Mouse (Mus musculus): ENCODE results near the gene Ensa. TPM values are rescaled to one million over a fixed set of nuclear protein-coding genes. Genes with fewer than 3 reads are reported as not detected.
"Not testable (repeated sequence)": the region's sequence is repeated elsewhere in the genome, so short reads cannot be mapped to it uniquely, and the experiment has no call there.

The Ensa gene
- polyA plus RNA-seq, 1 experiment from 2014 or later, result 61.6 TPM

GRCm38 (mm10) chr3:95666124-95666844, 41.5 kb downstream of the Ensa start:
- Histone ChIP-seq H3K4me2 (ENCODE audit: low read depth, low read length) (no peak overlapping the region), H3K27ac (ENCODE audit: low read length) (peak overlapping the region; percentile 97), H3K36me3 (ENCODE audit: control insufficient read depth, insufficient read depth, low read length) (peaks cover 23% of the 10 kb centered on the region), H3K27me3 (ENCODE audit: control insufficient read depth, insufficient read depth, low read depth, low read length) (no peaks in the 10 kb centered on the region), H3K9ac (ENCODE audit: low read length) (no peak overlapping the region), H3K4me1 (replicated peaks; ENCODE audit: control insufficient read depth, insufficient read depth, low read length) (peaks cover 56% of the 10 kb centered on the region), H3K9me3 (ENCODE audit: control insufficient read depth, low read length) (no peaks in the 10 kb centered on the region), H3K4me3 (ENCODE audit: low read length) (no peak overlapping the region)
- 17% methylated on average over 6 of the region's 6 CpGs for WGBS
- ATAC-seq (ENCODE audit: low read depth), result peak; percentile 82

- peak overlapping the region; percentile 53 for H3K9ac ChIP-seq (ENCODE audit: low read length)
- H3K36me3 ChIP-seq (ENCODE audit: control insufficient read depth, insufficient read depth, low read length), result peaks cover 20% of the 10 kb centered on the region
- no peaks in the 10 kb centered on the region for H3K9me3 ChIP-seq (ENCODE audit: control insufficient read depth, low read length)
- no peaks in the 10 kb centered on the region for H3K27me3 ChIP-seq (ENCODE audit: control insufficient read depth, insufficient read depth, low read depth, low read length)
- peak overlapping the region; percentile 25; the same call in 1 of the 2 replicates for H3K4me2 ChIP-seq (ENCODE audit: low read depth, low read length)
- peak overlapping the region; percentile 97 for H3K27ac ChIP-seq (ENCODE audit: low read length)
- H3K4me1 ChIP-seq (replicated peaks; ENCODE audit: control insufficient read depth, insufficient read depth, low read length), result peaks cover 54% of the 10 kb centered on the region
- peak; percentile 8; the same call in 1 of the 2 replicates for ATAC-seq (ENCODE audit: low read depth)
- 23% methylated on average over 4 of the region's 4 CpGs for WGBS
- H3K4me3 ChIP-seq (ENCODE audit: low read length), result no peak overlapping the region
These were observed 42.7 kb downstream of the Ensa start for GRCm38 (mm10) chr3:95667521-95667920.

- Histone ChIP-seq H3K36me3 (ENCODE audit: control insufficient read depth, insufficient read depth, low read length) (peaks cover 16% of the 10 kb centered on the region), H3K27ac (ENCODE audit: low read length) (peak overlapping the region; percentile 97), H3K9me3 (ENCODE audit: control insufficient read depth, low read length) (no peaks in the 10 kb centered on the region), H3K27me3 (ENCODE audit: control insufficient read depth, insufficient read depth, low read depth, low read length) (no peaks in the 10 kb centered on the region), H3K4me2 (ENCODE audit: low read depth, low read length) (peak overlapping the region; percentile 25; the same call in 1 of the 2 replicates), H3K4me3 (ENCODE audit: low read length) (no peak overlapping the region), H3K4me1 (replicated peaks; ENCODE audit: control insufficient read depth, insufficient read depth, low read length) (peaks cover 55% of the 10 kb centered on the region), H3K9ac (ENCODE audit: low read length) (peak overlapping the region; percentile 53)
- peak; percentile 63 for ATAC-seq (ENCODE audit: low read depth)
- 10% methylated on average over 7 of the region's 7 CpGs for WGBS
These were observed 43.2 kb downstream of the Ensa start for GRCm38 (mm10) chr3:95668026-95668425.

GRCm38 (mm10) chr3:95668589-95669308, 44.0 kb downstream of the Ensa start:
- 42% methylated on average over 7 of the region's 7 CpGs for WGBS
- no peaks in the 10 kb centered on the region for H3K27me3 ChIP-seq (ENCODE audit: control insufficient read depth, insufficient read depth, low read depth, low read length)
- no peak overlapping the region; the same call in 1 of the 2 replicates for H3K9ac ChIP-seq (ENCODE audit: low read length)
- H3K4me1 ChIP-seq (replicated peaks; ENCODE audit: control insufficient read depth, insufficient read depth, low read length), result peaks cover 56% of the 10 kb centered on the region
- peaks cover 12% of the 10 kb centered on the region for H3K36me3 ChIP-seq (ENCODE audit: control insufficient read depth, insufficient read depth, low read length)
- no peaks in the 10 kb centered on the region for H3K9me3 ChIP-seq (ENCODE audit: control insufficient read depth, low read length)
- peak overlapping the region; percentile 97 for H3K27ac ChIP-seq (ENCODE audit: low read length)
- H3K4me2 ChIP-seq (ENCODE audit: low read depth, low read length), result no peak overlapping the region; the same call in 1 of the 2 replicates
- no peak overlapping the region for H3K4me3 ChIP-seq (ENCODE audit: low read length)
- ATAC-seq (ENCODE audit: low read depth), result no peak

GRCm38 (mm10) chr3:95669309-95669665, 44.5 kb downstream of the Ensa start:
- H3K9me3 ChIP-seq (ENCODE audit: control insufficient read depth, low read length), result no peaks in the 10 kb centered on the region
- peak overlapping the region; percentile 97; the same call in 1 of the 2 replicates for H3K27ac ChIP-seq (ENCODE audit: low read length)
- no peaks in the 10 kb centered on the region for H3K27me3 ChIP-seq (ENCODE audit: control insufficient read depth, insufficient read depth, low read depth, low read length)
- 73% methylated on average over 3 of the region's 3 CpGs for WGBS
- H3K4me1 ChIP-seq (replicated peaks; ENCODE audit: control insufficient read depth, insufficient read depth, low read length), result peaks cover 58% of the 10 kb centered on the region
- ATAC-seq (ENCODE audit: low read depth), result no peak
- peaks cover 11% of the 10 kb centered on the region for H3K36me3 ChIP-seq (ENCODE audit: control insufficient read depth, insufficient read depth, low read length)
- no peak overlapping the region for H3K4me3 ChIP-seq (ENCODE audit: low read length)
- no peak overlapping the region for H3K9ac ChIP-seq (ENCODE audit: low read length)
- H3K4me2 ChIP-seq (ENCODE audit: low read depth, low read length), result no peak overlapping the region

- H3K9ac ChIP-seq (ENCODE audit: low read length); H3K9me3 ChIP-seq (ENCODE audit: control insufficient read depth, low read length); H3K27me3 ChIP-seq (ENCODE audit: control insufficient read depth, insufficient read depth, low read depth, low read length); ATAC-seq (ENCODE audit: low read depth); H3K36me3 ChIP-seq (ENCODE audit: control insufficient read depth, insufficient read depth, low read length); H3K4me2 ChIP-seq (ENCODE audit: low read depth, low read length); H3K4me3 ChIP-seq (ENCODE audit: low read length); H3K27ac ChIP-seq (ENCODE audit: low read length): not testable (repeated sequence)
- 88% methylated on average over 3 of the region's 3 CpGs for WGBS
- H3K4me1 ChIP-seq (replicated peaks; ENCODE audit: control insufficient read depth, insufficient read depth, low read length), result peaks cover 64% of the 10 kb centered on the region
These were observed 45.6 kb downstream of the Ensa start for GRCm38 (mm10) chr3:95670419-95670818.

- Histone ChIP-seq H3K4me3 (ENCODE audit: low read length) (no peak overlapping the region), H3K36me3 (ENCODE audit: control insufficient read depth, insufficient read depth, low read length) (peaks cover 4% of the 10 kb centered on the region; the same call in 1 of the 2 replicates), H3K4me1 (replicated peaks; ENCODE audit: control insufficient read depth, insufficient read depth, low read length) (peaks cover 68% of the 10 kb centered on the region), H3K9me3 (ENCODE audit: control insufficient read depth, low read length) (no peaks in the 10 kb centered on the region), H3K27me3 (ENCODE audit: control insufficient read depth, insufficient read depth, low read depth, low read length) (no peaks in the 10 kb centered on the region), H3K27ac (ENCODE audit: low read length) (no peak overlapping the region), H3K4me2 (ENCODE audit: low read depth, low read length) (no peak overlapping the region), H3K9ac (ENCODE audit: low read length) (no peak overlapping the region)
- 69% methylated on average over 5 of the region's 5 CpGs for WGBS
- ATAC-seq (ENCODE audit: low read depth), result no peak
These were observed 46.4 kb downstream of the Ensa start for GRCm38 (mm10) chr3:95671201-95671600.

- Histone ChIP-seq H3K36me3 (ENCODE audit: control insufficient read depth, insufficient read depth, low read length) (peaks cover 4% of the 10 kb centered on the region; the same call in 1 of the 2 replicates), H3K27ac (ENCODE audit: low read length) (peak overlapping the region; percentile 99), H3K4me1 (replicated peaks; ENCODE audit: control insufficient read depth, insufficient read depth, low read length) (peaks cover 61% of the 10 kb centered on the region), H3K9ac (ENCODE audit: low read length) (no peak overlapping the region), H3K4me2 (ENCODE audit: low read depth, low read length) (no peak overlapping the region), H3K27me3 (ENCODE audit: control insufficient read depth, insufficient read depth, low read depth, low read length) (no peaks in the 10 kb centered on the region), H3K4me3 (ENCODE audit: low read length) (no peak overlapping the region), H3K9me3 (ENCODE audit: control insufficient read depth, low read length) (no peaks in the 10 kb centered on the region)
- 24% methylated on average over 3 of the region's 3 CpGs for WGBS
- ATAC-seq (ENCODE audit: low read depth), result no peak
These were observed 47.7 kb downstream of the Ensa start for GRCm38 (mm10) chr3:95672461-95672860.
